Comparison of ENCODE assay signal across 8 mouse cellular contexts in genomic region chr11:50364548-50364947, GRCm38 (mm10). TPM values are rescaled to one million over a fixed set of nuclear protein-coding genes. Genes with fewer than 3 reads are reported as not detected.
DNase-seq lines count a peak whose midpoint lies in the region; ATAC-seq lines count a peak whose summit lies in the region.
"Had no signal": no experiment of that assay in that cellular context is flagged by ENCODE, and none has a peak within 500 bp of the region (broad histone marks: within the 10 kb centered on the region; RNA-seq: fewer than 3 reads in every experiment).

No protein-coding gene starts in this region.

- no peak overlapping the region for H3K4me2 ChIP-seq in forebrain, embryonic 12.5 days
- H3K4me2 ChIP-seq: lung, embryonic 15.5 days had no signal

- H3K9me3 ChIP-seq in forebrain, embryonic 12.5 days = no peaks in the 10 kb centered on the region
- H3K9me3 ChIP-seq in hindbrain, embryonic 10.5 days = no peaks in the 10 kb centered on the region
- H3K9me3 ChIP-seq: lung, embryonic 15.5 days had no signal

- H3K4me3 ChIP-seq in forebrain, embryonic 12.5 days (replicated peaks) = no peak overlapping the region
- H3K4me3 ChIP-seq in hindbrain, embryonic 10.5 days = no peak overlapping the region
- H3K4me3 ChIP-seq: lung, embryonic 15.5 days had no signal

- 16% methylated on average over 4 of the region's 4 CpGs for WGBS in forebrain, embryonic 12.5 days
- 16% methylated on average over 4 of the region's 4 CpGs for WGBS in hindbrain, embryonic 10.5 days

- peaks cover 8% of the 10 kb centered on the region for H3K27me3 ChIP-seq in forebrain, embryonic 12.5 days
- peaks cover 23% of the 10 kb centered on the region for H3K27me3 ChIP-seq in hindbrain, embryonic 10.5 days (ENCODE audit: insufficient read depth, poor library complexity, severe bottlenecking)
- H3K27me3 ChIP-seq: lung, embryonic 15.5 days had no signal

- 0 out of 2 replicates have a peak, but pooled peaks have one; percentile 53 for ATAC-seq in forebrain, embryonic 12.5 days (ENCODE audit: low FRiP score)

- H3K4me1 ChIP-seq in forebrain, embryonic 12.5 days = peaks cover 3% of the 10 kb centered on the region; the same call in 1 of the 2 replicates
- peaks cover 4% of the 10 kb centered on the region for H3K4me1 ChIP-seq in hindbrain, embryonic 10.5 days (replicated peaks)
- H3K4me1 ChIP-seq: lung, embryonic 15.5 days had no signal

- DNase-seq in R1 (ENCODE audit: low read depth, low spot score) = peak; percentile 75
- DNase-seq in c-Kit-positive CD71-positive TER-119-negative erythroid progenitor cells, embryonic 14.5 days (ENCODE audit: low read depth) = peak; percentile 80
- peak; percentile 65 for DNase-seq in hindbrain, embryonic 10.5 days (ENCODE audit: low spot score)
- peak; percentile 58 to 84 for DNase-seq in layer of hippocampus, adult 8-10 months (ENCODE audit: low spot score in 2 of 2)
- DNase-seq in lung, postnatal 25 days (ENCODE audit: low spot score) = peak; percentile 81
- DNase-seq in right cerebral cortex, postnatal 10 days (ENCODE audit: low spot score in 2 of 2) = peak; percentile 86 to 87

- no peaks in the 10 kb centered on the region for H3K36me3 ChIP-seq in forebrain, embryonic 12.5 days (replicated peaks)
- no peaks in the 10 kb centered on the region for H3K36me3 ChIP-seq in hindbrain, embryonic 10.5 days
- H3K36me3 ChIP-seq: lung, embryonic 15.5 days had no signal

- no peak overlapping the region for H3K9ac ChIP-seq in forebrain, embryonic 12.5 days
- H3K9ac ChIP-seq: lung, embryonic 15.5 days had no signal

- no peak overlapping the region for H3K27ac ChIP-seq in forebrain, embryonic 12.5 days
- no peak overlapping the region for H3K27ac ChIP-seq in hindbrain, embryonic 10.5 days
- H3K27ac ChIP-seq: lung, embryonic 15.5 days had no signal

RNA-seq across cellular contexts. Expression of gene Cby3, which starts 10.3 kb away (rescaled TPM):
- not detected in 2 replicates for polyA plus RNA-seq in forebrain, embryonic 12.5 days (2016; fragmentation: Nextera tagmentation; extraction: Ambion mirVana)
- polyA plus RNA-seq in hindbrain, embryonic 10.5 days (2016; fragmentation: Nextera tagmentation; extraction: Ambion mirVana) = 0.24 TPM in 1 of 2 replicates, not detected in the other
- total RNA-seq in layer of hippocampus, adult 8-10 months (2022) = under 1 TPM in 1 of 4 experiments, not detected in 3; 0.96 TPM

RNA-seq across cellular contexts. Expression of gene Hnrnph1, which starts 12.2 kb away (rescaled TPM):
- 734 and 740 TPM in 2 replicates for polyA plus RNA-seq in forebrain, embryonic 12.5 days (2016; fragmentation: Nextera tagmentation; extraction: Ambion mirVana)
- 502 and 622 TPM in 2 replicates for polyA plus RNA-seq in hindbrain, embryonic 10.5 days (2016; fragmentation: Nextera tagmentation; extraction: Ambion mirVana)
- 100 to 1,000 TPM; 246 to 288 (median 274) TPM for total RNA-seq in layer of hippocampus, adult 8-10 months (2022)

RNA-seq across cellular contexts. Expression of gene Canx, which starts 39.1 kb away (rescaled TPM):
- 287 and 298 TPM in 2 replicates for polyA plus RNA-seq in forebrain, embryonic 12.5 days (2016; fragmentation: Nextera tagmentation; extraction: Ambion mirVana)
- polyA plus RNA-seq in hindbrain, embryonic 10.5 days (2016; fragmentation: Nextera tagmentation; extraction: Ambion mirVana) = 242 and 331 TPM in 2 replicates
- 100 to 1,000 TPM; 388 to 462 (median 411) TPM for total RNA-seq in layer of hippocampus, adult 8-10 months (2022)
